21 mouse cellular contexts compared by ENCODE assay signal in the genomic region with DNA sequence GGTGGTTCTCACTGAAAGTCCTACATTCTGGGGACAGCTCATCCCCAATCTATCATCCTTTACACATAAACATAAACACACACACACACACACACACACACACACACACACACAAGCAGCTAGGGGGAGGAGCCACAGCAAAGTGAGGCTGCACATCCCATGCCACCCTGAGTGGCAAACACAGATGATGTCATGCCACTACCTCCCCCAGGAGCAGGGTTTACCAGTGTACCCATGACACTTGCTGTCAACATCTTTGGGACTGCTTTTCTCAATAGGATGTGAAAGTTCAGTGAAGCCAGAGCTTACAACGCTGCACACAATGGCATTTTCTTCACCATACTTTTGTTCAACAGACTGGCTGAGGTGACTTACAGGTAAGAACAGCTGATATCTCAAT.
DNase-seq lines count a peak whose midpoint lies in the region; ATAC-seq and TF ChIP-seq lines count a peak whose summit lies in the region.
"Had no signal": no experiment of that assay in that cellular context is flagged by ENCODE, and none has a peak within 500 bp of the region (broad histone marks: within the 10 kb centered on the region; RNA-seq: fewer than 3 reads in every experiment).

No protein-coding gene starts in this region.

- TF ChIP-seq CTCF in heart, adult 2 months (IDR thresholded peaks at IDR 0.05): no peak

- no peaks in the 10 kb centered on the region for H3K27me3 ChIP-seq in heart, adult 2 months (ENCODE audit: control insufficient read depth, insufficient read depth, low read length)
- H3K27me3 ChIP-seq: embryonic facial prominence, embryonic 12.5 days; forebrain, embryonic 12.5 days; heart, embryonic 15.5 days; hindbrain, embryonic 13.5 days; Patski had no signal

- no peaks in the 10 kb centered on the region for H3K79me2 ChIP-seq in heart, adult 2 months (replicated peaks; ENCODE audit: control insufficient read depth, insufficient read depth, low read length)

- no peak overlapping the region for H3K4me3 ChIP-seq in heart, adult 2 months
- H3K4me3 ChIP-seq: embryonic facial prominence, embryonic 12.5 days; forebrain, embryonic 12.5 days; heart, embryonic 15.5 days; hindbrain, embryonic 13.5 days had no signal

- H3K9ac ChIP-seq in heart, adult 2 months (ENCODE audit: low read depth, low read length): no peak overlapping the region
- H3K9ac ChIP-seq: embryonic facial prominence, embryonic 12.5 days; forebrain, embryonic 12.5 days; heart, embryonic 15.5 days; hindbrain, embryonic 13.5 days had no signal

- peak; percentile 78 for ATAC-seq in neutrophil, adult 5-6 weeks (ENCODE audit: extremely low read depth, insufficient number of reproducible peaks, low FRiP score, poor library complexity, severe bottlenecking)
- no peak for ATAC-seq in cerebellum, adult (ENCODE audit: insufficient number of reproducible peaks, low FRiP score, low TSS enrichment)
- ATAC-seq: forebrain, embryonic 16.5 days; hindbrain, postnatal 0 days; Patski had no signal

- peak; percentile 21 to 26 for DNase-seq in spleen, postnatal 36 days (ENCODE audit: low spot score in 2 of 2)
- no peak for DNase-seq in spleen, postnatal 4 days (ENCODE audit: low spot score in 2 of 2)
- DNase-seq in T-cell, adult 2 months (ENCODE audit: low spot score): peak; percentile 5
- DNase-seq in heart, adult 2 months: no peak
- DNase-seq: adrenal gland, adult 2 months; adrenal gland, postnatal 25 days; cerebellum, adult 2 months; cerebellum, postnatal 10 days; embryo, embryonic 11 days; gastrocnemius, postnatal 14 days; heart, adult 18-20 months; heart, postnatal 14 days had no signal

- WGBS in heart, adult 2 months: 86% methylated on average over 1 of the region's 1 CpGs

- no peaks in the 10 kb centered on the region for H3K4me1 ChIP-seq in heart, adult 2 months (ENCODE audit: control insufficient read depth, insufficient read depth, low read length)
- H3K4me1 ChIP-seq: embryonic facial prominence, embryonic 12.5 days; hindbrain, embryonic 13.5 days had no signal

- intact Hi-C loops in heart, adult 2 months (cut with DNase I): no loop called here

- no peaks in the 10 kb centered on the region for H3K36me3 ChIP-seq in heart, adult 2 months (ENCODE audit: control insufficient read depth, insufficient read depth, low read length)

- TF ChIP-seq EP300 in heart, adult 2 months (IDR thresholded peaks at IDR 0.05; ENCODE audit: insufficient read depth, low read depth, low read length): no peak

- no peak for TF ChIP-seq POLR2A in heart, adult 2 months (IDR thresholded peaks at IDR 0.05; ENCODE audit: insufficient read depth, low read depth, low read length)

- no peak overlapping the region for H3K27ac ChIP-seq in heart, adult 2 months
- H3K27ac ChIP-seq: embryonic facial prominence, embryonic 12.5 days; forebrain, embryonic 12.5 days; heart, embryonic 15.5 days; hindbrain, embryonic 13.5 days; hindbrain, postnatal 0 days had no signal

Comparison
In these comparisons a context has a peak if more than half of its experiments do, and no peak if none do; other contexts are left out.
1. DNase-seq: peak in spleen, postnatal 36 days (2 of 2) and T-cell, adult 2 months (single experiment); none in spleen, postnatal 4 days (0 of 2) and heart, adult 2 months (0 of 2).